Mouse (Mus musculus) forebrain, embryonic 10.5 days (tissue): ENCODE measurements around the gene Hyal6. TPM values are rescaled to one million over a fixed set of nuclear protein-coding genes. Genes with fewer than 3 reads are reported as not detected.

ENCODE experiments used
- DNase-seq: peaks from one replicate; pipeline ENCODE4 v3.0.0-alpha.2; 2017; ENCODE audit warnings: low spot score; ENCODE audit errors: extremely low spot score
- H3K27ac ChIP-seq: fragments of 300-500 bp; sonication (generic); 2 replicates; pipeline ENCODE4 v1.5.1; 2016; ENCODE audit warnings: mild to moderate bottlenecking
- H3K27me3 ChIP-seq: fragments of 300-500 bp; sonication (generic); 2 replicates; pipeline ENCODE4 v1.6.1; 2016; ENCODE audit warnings: mild to moderate bottlenecking; ENCODE audit not compliant: poor library complexity, severe bottlenecking
- H3K36me3 ChIP-seq: fragments of 300-500 bp; sonication (generic); replicated peaks from 2 replicates; pipeline ENCODE4 v1.6.1; 2016; ENCODE audit warnings: mild to moderate bottlenecking, moderate library complexity
- H3K4me1 ChIP-seq: fragments of 300-500 bp; sonication (generic); 2 replicates; pipeline ENCODE4 v1.6.1; 2016
- H3K4me3 ChIP-seq: fragments of 300-500 bp; sonication (generic); 2 replicates; pipeline ENCODE4 v1.5.1; 2016; ENCODE audit warnings: mild to moderate bottlenecking, moderate library complexity
- H3K9me3 ChIP-seq: fragments of 300-500 bp; sonication (generic); 2 replicates; pipeline ENCODE4 v1.6.1; 2016; ENCODE audit warnings: mild to moderate bottlenecking, moderate library complexity
- WGBS: fragments of 180-500 bp; shearing (Covaris S2); methylation state at CpG from one replicate; pipeline ENCODE4 v1.1.7; 2016; 5-methylcytosine and 5-hydroxymethylcytosine counted together
- polyA plus RNA-seq: library from polyadenylated mRNA; unstranded; fragments of >200 nt; fragmentation: Nextera tagmentation; extraction: Ambion mirVana; gene quantifications from 2 replicates; pipeline ENCODE4 v1.2.1, GENCODE M21; 2016

Hyal6 gene
- polyA plus RNA-seq, 1 experiment from 2014 or later = not detected

DNA sequence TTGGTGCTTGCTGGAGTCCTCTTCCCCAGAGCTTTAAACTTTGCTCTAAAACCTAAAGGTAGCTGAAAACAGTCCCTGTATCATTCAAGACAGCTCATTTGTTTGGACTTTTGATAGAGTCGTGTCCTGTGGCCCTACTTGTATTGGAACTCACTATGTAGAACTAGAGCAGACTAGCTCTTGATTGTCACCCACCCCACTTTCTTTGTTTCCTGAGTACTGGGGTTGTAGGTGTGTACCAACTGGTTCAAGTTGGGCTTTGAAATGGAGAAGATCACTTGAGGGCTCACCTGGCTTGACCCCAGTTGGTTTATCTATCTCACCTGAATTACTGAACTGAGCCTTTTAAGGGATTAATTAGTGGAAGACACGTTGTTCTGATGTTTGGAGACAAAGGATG, 46.1 kb downstream of the Hyal6 start:
- Histone ChIP-seq H3K4me1 (no peaks in the 10 kb centered on the region), H3K27me3 (no peaks in the 10 kb centered on the region), H3K9me3 (no peaks in the 10 kb centered on the region), H3K4me3 (no peak overlapping the region), H3K36me3 (no peaks in the 10 kb centered on the region), H3K27ac (no peak overlapping the region)
- DNase-seq = no peak
- 69% methylated on average over 2 of the region's 2 CpGs for WGBS

DNA sequence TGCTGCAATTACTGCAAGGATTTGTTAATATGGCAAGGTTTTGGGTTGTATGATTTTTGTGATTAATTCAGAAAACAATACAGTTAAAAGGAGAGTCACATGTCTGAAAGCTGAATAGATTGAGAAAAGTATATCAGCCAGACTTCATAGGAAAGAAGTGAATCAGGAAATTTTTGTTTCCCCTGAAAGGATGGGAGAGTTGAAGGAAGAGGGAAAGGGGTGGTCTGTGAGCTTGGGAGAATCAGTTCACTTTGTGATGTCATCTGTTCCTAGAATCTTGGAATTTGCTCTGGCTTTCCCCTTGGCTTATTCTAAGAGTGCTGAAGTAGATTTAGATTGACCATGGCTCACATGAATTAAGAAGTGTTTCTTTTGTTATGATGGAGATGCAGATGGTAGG, 57.8 kb downstream of the Hyal6 start, which contains the start of gene Spam1:
Spam1 (plus strand) TSS at position 301 of the 400 bp plus-strand sequence.
- Histone ChIP-seq H3K4me1 (no peaks in the 10 kb centered on the region), H3K27ac (no peak within 1 kb of the TSS), H3K9me3 (no peaks in the 10 kb centered on the region), H3K36me3 (no peaks in the 10 kb centered on the region), H3K27me3 (no peaks in the 10 kb centered on the region), H3K4me3 (no peak within 1 kb of the TSS)
- no peak for DNase-seq

Other genes starting within 250 kb of the Hyal6 start
- 0.07 and 0.19 TPM in 2 replicates for gene Iqub, start 218.2 kb upstream of the Hyal6 start, polyA plus RNA-seq
- 245 and 258 TPM in 2 replicates for gene Ndufa5, start 205.2 kb upstream of the Hyal6 start, polyA plus RNA-seq
- not detected in 2 replicates for gene Asb15, start 205.1 kb upstream of the Hyal6 start, polyA plus RNA-seq
- gene Lmod2, start 135.5 kb upstream of the Hyal6 start, polyA plus RNA-seq = 0.10 TPM in 1 of 2 replicates, not detected in the other
- gene Wasl, start 68.2 kb upstream of the Hyal6 start, polyA plus RNA-seq = 56.1 and 56.9 TPM in 2 replicates
- not detected in 2 replicates for gene Hyal4, start 15.1 kb downstream of the Hyal6 start, polyA plus RNA-seq
- gene Spam1, start 57.9 kb downstream of the Hyal6 start, polyA plus RNA-seq = not detected in 2 replicates
- gene Hyal5, start 124.8 kb downstream of the Hyal6 start, polyA plus RNA-seq = not detected in 2 replicates
- gene Tmem229a, start 223.1 kb downstream of the Hyal6 start, polyA plus RNA-seq = 0.95 and 1.0 TPM in 2 replicates